Mouse (Mus musculus) ES-CJ7 (cell line): ENCODE measurements around the gene Ubl7.

ENCODE experiments used
- DNase-seq: peaks from one replicate; pipeline ENCODE4 v3.0.0; 2011; ENCODE audit warnings: low read depth, low spot score

The Ubl7 gene

GRCm38 (mm10) chr9:57921491-57922060, 10.8 kb downstream of the Ubl7 start:
- no peak for DNase-seq

DNA sequence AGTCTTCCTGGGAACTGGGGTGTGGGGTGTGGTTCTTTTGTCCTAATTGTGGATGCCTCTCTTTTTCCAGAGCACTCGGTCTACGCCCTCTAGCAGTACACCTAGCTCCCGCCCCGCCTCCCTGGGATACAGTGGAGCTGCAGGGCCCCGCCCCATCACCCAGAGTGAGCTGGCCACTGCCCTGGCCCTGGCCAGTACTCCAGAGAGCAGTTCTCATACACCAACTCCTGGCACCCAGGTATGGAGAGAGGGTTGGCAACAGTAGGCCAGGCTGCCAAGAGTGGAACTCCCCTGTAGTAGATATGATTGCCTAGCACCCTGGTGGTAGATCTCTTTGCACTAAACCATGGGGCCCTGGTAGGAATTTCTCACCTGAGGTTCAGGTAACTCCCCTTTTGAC, 11.6 kb downstream of the Ubl7 start:
- DNase-seq: no peak

- DNase-seq: no peak
Measured at GRCm38 (mm10) chr9:57923046-57923445, 12.3 kb downstream of the Ubl7 start.

- no peak for DNase-seq
Measured at GRCm38 (mm10) chr9:57931166-57931767, 20.5 kb downstream of the Ubl7 start.

DNA sequence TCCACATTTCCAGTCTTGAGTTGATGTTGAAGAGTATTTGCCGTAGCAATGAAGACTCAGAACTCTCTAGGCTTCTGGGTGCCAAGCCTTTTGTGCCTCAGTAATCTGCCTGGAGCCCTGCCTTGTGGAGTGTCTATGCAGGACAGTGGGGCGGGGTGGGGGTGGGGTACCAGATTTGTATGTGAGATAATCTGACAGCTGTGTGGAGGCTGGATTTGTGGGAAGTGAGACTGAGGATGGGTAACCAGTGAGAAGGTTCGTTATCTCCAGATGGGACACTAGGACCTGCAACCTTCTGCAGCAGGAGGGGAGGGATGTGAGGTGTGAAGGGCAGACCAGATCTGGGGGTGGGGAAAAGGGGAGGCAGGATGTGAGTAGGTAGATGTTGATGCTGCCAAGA, 21.5 kb downstream of the Ubl7 start:
- DNase-seq: no peak

GRCm38 (mm10) chr9:57932831-57933602, 22.2 kb downstream of the Ubl7 start:
- no peak for DNase-seq

DNA sequence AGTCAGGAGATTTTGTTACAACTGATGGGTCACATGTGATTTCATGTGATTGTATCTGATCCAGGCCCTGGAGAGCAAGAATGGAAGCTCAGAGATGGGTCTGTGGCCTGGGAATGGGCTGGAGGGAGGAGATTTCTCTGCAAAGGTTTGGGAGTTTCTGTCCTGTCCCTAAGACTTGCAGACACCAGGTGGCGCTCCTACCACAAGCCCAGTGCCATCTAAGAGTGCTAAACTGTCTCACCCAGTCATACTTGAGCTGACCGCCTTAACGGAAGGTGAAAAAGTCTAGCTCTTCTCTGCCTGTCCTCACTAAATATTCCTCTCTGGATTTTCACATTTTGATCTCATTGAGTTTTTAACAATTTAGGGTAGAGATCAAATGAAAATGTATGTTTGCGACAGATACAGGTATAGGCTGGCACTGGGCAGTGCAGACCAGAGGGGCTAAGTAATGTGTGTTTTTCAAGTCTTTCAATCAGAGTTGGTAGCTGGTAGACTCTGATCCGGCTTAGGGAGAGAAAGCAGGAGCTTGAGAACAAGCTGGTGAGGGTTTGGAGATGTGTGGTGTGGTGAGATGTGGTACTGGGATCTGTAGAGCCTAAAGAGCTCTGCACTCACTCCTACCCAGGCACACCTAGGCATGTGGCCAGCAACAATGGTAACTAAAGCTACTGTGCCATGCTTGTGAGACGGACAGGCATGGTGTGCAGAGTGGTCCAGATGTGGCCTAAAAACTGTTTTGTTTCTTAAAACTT, 25.1 kb downstream of the Ubl7 start:
- DNase-seq: peak; percentile 88

- no peak for DNase-seq
Measured at GRCm38 (mm10) chr9:57937171-57937570, 26.4 kb downstream of the Ubl7 start.

- DNase-seq: no peak
Measured at GRCm38 (mm10) chr9:57937651-57938050, 26.9 kb downstream of the Ubl7 start.

DNA sequence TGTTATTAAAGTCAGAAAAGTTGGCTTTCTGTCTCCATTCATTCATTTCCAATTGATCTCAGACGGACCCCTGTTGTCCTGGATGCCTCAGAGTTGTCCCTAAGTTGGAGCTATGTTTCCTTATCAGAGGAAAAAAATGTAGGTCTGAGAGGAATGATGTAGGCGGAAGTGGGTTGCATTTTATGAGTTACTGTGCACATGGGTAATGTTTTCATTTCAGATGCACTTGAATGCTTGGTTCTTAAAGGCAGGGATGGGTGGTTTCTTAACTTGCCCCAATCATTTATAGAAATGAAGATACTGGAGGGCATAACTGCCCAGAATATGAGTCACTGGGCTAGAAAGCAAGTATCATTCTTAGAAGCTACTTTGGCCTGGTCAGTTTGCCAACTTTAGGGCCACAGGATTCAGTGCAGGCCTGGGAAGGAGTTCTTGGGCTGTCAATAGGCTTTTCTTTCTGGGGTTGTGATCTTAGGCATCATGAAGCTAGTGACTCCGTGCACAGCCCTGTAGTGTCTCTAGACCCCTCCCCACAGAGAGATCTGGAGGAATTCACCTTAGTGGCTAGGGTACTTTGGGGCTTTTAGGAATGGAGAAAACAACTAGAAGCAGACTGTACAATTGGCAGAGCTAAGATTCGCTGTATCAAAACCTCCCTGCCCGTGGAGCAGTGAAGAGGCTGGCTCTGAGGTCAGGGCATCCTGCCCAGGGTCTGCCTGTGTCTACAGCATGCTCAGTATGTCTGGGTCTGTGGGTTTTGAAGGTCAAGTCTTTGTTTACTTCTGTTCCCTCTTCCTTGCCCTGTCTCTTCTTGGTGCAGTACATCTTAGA, 27.7 kb downstream of the Ubl7 start:
- no peak for DNase-seq

DNA sequence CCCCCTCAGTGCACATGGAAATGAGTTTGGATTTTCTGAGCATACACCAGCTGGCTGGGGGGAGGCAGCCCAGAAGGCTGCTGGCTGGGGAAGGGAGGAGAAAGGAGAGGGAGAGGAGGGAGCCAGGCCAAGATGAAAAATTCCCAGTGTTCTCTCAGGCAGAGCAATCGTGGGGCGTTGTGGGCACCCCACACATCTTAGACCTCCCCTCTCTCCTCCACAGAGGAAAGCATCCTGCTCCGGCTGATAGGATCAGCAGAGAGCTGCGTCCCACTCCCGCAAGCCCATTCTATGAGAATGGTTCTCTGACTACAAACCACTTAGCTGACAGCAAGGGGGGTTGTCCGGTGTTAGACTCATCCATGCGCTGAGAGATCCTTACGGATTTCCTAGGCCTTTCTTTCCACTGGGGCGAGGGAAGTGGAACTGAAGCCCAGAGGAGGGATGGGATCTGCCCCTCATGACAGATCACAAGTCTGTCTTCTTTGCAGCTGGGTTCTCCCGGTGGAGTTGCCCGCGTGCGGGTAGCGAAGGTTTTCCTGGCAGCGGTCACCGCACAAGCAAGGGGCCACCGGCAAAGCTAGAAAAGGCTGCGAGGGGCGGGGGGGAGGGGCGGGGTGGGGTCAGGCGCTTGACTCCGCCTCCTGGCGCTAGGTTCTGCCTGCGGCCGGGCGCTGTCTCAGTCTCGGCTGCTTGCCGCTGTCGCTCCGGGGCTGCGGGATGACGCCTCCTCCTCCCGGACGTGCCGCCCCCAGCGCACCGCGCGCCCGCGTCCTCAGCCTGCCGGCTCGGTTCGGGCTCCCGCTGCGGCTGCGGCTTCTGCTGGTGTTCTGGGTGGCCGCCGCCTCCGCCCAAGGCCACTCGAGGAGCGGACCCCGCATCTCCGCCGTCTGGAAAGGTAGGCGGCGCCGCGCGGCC, 28.9 kb downstream of the Ubl7 start, which contains the start of gene Sema7a:
TSS of gene Sema7a (plus strand) at position 682 of the 918 bp plus-strand sequence.
- DNase-seq: peak; percentile 68

- no peak for DNase-seq
Measured at GRCm38 (mm10) chr9:57940349-57940794, 29.6 kb downstream of the Ubl7 start.

DNA sequence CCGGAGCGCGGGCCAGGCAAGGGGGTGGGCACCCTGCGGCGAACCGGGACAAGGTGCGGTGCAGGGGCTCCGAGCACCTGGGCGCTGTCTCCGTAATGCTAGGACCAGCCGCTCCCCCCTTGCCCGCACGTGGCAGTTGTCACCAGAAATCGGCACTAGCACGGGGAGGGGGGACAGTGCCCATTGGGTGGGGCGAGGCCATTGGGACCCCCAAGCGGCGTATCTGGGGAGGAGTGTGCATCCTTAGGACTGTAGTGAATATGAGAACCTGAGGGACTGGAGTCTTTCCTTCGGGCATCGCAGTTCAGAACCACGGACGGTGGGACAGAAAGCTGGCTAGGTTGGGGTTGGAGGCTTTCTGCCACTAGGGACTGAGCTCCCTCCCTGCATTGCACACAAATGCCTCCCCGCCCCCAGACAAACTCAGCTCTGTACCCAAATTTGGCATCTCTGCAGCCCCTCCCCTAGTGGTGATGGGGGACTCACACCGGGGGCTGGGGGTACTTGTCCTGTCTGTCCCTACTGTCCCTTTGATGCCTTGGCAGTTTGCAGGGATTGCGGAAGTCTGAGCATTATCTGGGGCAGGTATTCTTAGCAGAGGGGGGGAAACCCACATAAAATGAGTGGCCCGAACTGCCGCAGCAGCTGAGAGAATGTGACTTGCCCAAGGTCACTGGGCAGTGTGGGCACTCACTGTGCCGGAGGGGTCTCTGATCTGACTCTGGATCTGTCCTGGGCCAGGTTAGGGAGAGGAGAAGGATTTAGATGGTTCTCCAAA, 30.3 kb downstream of the Ubl7 start:
- DNase-seq: peak; percentile 48

DNA sequence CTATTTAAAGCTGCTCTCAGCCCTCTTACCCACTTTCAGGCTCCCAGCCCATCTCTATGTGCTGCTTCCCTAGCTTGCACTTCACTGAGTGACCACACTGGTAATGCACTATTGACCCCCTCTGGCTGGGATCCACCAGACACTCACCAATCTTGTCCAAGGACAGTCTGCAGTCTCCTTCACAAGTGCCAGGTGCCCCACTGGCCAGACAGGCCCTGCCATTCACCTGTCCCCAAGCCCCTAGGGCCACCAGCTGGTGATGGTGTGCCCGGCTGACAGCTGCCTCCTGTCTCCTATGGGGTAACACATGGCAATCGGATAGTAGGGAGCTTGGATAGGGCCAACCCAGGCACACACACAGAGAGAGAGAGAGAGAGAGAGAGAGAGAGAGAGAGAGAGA, 31.3 kb downstream of the Ubl7 start:
- no peak for DNase-seq

- DNase-seq: no peak
Measured at GRCm38 (mm10) chr9:57943067-57943466, 32.3 kb downstream of the Ubl7 start.

DNA sequence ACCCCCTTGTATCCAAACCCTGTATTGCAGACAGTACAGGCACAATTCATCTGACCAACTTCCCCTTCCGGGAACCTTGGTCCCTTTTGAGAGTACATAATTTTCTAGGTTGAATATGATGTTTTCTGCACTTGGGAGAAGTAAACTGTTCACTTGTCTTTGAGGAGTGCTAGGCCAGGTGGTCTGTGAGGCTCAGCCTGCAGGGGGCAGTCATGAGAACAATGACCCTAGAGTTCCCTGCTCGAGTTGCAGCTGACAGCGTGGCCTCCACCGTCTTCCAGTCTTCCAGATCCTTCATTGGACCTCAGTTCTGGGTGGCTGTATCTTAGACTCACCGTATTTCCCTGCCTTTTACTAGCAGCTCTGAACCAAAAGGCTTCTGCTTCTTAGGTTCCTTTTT, 33.8 kb downstream of the Ubl7 start:
- peak; percentile 71 for DNase-seq

DNA sequence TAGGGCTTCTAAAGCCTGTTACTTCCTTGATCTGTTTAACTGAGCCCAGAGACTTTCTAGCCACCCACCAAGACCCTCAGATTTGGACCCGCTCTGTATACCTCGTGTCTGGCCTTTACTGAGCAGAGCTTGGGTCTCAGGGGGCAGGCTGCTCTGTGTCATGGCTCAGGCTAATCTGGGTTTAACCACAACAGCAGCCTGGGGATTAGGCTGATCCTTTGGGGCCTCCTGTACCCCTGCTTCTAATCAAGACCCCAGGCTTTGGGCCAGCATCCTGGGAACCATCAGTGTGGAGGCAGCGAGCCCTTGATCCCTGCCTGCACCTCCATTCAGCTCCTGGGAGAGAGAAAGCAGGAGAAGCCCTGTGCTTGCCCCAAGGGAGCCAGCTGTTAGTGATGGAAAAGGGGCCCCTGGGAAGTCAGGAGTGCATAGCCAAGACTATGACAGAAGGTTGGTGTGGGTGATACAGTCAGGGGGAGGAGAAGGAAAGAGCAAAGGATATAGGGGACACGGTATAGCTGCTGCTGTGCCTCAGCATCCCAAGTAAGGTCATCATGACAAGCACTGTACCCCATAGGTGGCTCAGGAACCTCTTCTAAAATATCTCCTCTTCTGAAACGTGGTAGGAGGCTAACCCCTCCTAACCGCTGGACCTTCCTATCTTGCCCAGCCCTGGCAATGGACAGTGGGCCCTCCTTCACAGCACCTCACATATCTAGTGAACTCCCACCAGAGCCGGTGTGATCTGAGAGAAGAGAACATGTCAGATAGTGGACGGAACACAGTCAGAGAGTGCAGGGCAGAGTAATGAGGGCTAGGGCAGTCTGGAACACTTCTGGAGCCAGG, 35.2 kb downstream of the Ubl7 start:
- no peak for DNase-seq

DNA sequence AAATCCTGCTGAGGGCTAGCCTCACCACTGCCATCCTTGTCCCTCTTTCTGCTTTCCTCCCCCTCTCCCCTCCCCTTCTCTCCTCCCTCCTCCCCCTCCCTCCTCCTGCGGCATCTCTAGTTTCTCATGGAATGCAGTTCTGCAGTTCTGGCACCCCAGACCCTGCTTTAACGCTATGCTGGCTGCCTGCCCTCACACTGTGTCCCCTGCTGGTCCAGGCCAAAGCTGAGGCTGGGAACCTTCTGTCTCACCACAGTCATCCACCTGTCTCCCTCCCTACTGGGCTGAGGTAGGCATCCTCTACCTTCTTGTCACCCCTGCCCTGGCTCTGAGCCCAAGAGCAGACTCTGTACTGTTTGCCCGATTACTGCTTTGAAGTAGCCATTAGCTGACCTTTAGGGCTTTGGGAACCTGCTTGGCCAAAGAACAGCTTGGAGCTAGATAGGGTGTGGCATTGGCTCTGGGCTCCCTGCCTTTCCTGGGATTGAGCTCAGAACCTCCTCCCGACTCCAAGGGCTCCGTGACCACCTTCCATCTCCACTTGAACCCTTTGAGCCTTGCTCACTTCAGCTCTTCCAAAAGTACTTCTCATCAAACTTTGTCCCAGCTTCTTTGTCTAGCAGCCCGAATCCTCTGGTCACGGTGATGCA, 36.7 kb downstream of the Ubl7 start:
- no peak for DNase-seq
